Mouse (Mus musculus) gastrocnemius, postnatal 36 days (tissue): Measurements from ENCODE around the gene Fam198b. TPM values are rescaled to one million over a fixed set of nuclear protein-coding genes. Genes with fewer than 3 reads are reported as not detected.

Experiments
- DNase-seq, 2 experiments: peaks; one replicate each; pipeline ENCODE4 v3.0.0; 2022
- intact Hi-C: fragments of 180-260 bp; cut with DNase I; formaldehyde crosslinking; loops from one replicate; pipeline ENCODE4 v1.15.1; 2025
- total RNA-seq, 2 experiments: library from RNA; stranded (reverse); gene quantifications; 2 replicates each; pipeline ENCODE4 v1.2.3; 2021

Fam198b gene
- total RNA-seq, 2 experiments from 2014 or later = 7.6 to 8.4 TPM

- DNase-seq = no peak
- intact Hi-C loops = no loop called here
Observed at GRCm38 (mm10) chr3:79971542-79971941, 87.2 kb downstream of the Fam198b start.

- DNase-seq = no peak
- intact Hi-C loops = no loop called here
Observed at GRCm38 (mm10) chr3:79976786-79977185, 92.5 kb downstream of the Fam198b start.

DNA sequence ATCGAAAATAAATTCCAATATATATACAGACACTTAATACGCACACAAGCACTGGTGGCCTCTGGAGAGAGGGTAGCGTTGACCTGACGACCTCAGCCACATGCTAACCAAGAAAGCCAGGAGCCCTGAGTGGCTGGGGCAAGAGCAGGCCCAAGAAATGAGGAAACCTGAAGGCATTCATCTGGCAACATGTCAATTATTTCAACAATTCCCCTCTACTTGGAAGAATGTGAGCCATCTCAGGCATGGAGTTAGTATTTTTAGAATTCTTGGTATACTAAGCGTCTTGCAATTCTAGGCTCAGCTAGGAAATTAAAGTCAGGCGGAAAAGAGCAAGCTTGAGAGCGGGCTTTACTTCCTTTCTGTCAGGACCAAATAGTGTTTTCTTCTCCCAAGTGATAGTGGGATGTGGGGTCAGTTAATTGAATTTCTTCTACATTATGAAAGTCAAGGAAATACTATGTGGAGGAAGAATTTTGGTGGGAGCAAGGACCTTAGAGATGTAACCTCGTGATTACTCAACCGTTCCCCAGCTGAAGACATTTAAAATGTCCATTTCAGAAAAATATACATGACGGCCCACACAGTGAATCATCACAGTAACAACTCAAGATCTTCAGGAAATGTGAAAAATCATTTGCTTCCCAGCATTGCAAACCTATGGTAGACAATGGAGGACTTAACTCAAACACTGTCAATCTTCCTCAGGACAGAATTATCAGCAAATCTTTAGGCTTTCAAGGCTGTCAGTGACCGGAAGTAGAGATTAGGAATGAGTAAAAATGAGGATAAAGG is 93.5 kb downstream of the Fam198b start:
- DNase-seq = no peak
- intact Hi-C loops = no loop called here

DNA sequence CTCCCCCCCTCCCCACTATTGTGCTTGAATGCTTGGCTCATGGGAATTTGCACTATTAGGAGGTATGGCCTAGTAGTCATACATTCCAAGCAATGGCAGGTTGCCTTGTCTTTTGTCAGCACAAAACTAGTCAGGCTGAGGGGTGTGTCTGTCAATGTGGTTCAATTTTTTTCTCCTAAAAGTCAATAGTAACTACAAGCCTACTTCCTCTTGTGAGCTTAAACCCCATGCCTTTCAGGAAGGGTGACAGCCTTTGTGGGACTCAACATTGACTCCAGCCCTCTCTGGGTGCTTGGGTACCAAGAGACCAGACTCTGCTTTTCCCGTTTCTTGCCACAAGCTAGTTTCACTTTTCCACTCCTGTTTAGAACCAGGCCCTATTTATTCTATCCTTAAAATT is 96.4 kb downstream of the Fam198b start:
- intact Hi-C loops = loop anchor here (10.0 kb wide), 1 partner anchor 74 kb away; no protein-coding TSS in a partner anchor
- no peak for DNase-seq

GRCm38 (mm10) chr3:79983961-79984419 is 99.7 kb downstream of the Fam198b start:
- no peak for DNase-seq
- intact Hi-C loops = loop anchor here (10.0 kb wide), 1 partner anchor 71 kb away; no protein-coding TSS in a partner anchor

DNA sequence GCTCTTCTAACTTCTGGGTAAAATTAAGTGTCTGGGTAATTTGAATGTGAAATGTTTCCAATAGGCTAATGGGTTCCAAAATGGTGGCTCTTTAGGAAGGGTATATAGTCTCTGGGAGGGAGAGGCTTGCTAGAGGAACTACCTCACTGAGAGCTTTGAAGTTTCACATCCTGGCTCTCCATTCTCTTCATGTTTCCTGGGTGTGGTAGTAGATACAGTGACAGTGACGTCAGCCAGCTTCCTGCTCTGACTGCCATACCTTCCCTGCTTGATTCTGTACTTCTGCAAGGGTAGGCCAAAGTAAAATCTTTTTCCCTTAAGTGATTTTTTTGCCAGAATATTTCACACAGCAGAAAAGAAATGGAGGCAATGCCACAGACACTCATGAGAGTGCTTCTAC is 100.2 kb downstream of the Fam198b start:
- intact Hi-C loops = loop anchor here (10.0 kb wide), 1 partner anchor 70 kb away; no protein-coding TSS in a partner anchor
- DNase-seq = no peak

DNA sequence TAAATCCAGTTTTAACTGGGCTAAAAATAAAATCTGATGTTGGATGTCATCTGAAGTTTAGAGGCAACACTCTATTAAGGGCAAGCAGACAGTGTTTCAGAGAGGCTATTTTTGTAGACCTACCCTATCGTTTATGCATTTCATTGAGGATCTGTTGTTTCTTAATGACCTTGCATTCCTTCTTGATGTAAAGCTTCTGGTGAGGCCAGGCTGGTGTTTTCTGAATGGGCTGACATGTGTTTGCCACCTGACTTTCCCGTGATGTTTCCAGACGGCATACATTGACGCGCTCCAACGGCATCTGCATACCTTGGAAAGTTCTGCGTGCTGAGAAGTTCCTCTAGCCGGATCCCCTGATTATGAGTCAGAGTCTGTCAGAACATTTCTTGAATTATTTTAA is 104.9 kb downstream of the Fam198b start:
- no peak for DNase-seq
- intact Hi-C loops = loop anchor here (10.0 kb wide), 1 partner anchor 66 kb away; no protein-coding TSS in a partner anchor

DNA sequence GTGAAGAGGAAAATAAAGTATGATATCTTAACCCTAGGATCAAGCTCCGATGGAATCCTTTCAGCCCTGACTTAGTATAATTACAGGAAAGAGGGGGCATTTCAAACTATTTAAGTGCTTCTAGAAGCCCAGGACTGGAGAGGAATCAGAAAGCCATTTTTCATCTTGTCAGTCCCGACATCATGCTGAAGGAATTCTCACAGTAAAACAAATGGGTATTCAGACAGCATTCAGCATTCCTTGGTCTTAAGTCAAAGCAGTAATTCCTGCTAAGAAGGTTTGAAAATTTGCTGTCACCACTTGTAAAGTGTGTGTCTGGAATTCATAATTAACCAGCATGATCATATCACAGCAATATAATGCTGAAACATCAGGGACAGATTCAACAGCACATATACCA is 105.6 kb downstream of the Fam198b start:
- intact Hi-C loops = loop anchor here (10.0 kb wide), 1 partner anchor 65 kb away; no protein-coding TSS in a partner anchor

GRCm38 (mm10) chr3:79990480-79990879 is 106.1 kb downstream of the Fam198b start:
- DNase-seq = peak in 1 of 2 experiments; percentile 8
- intact Hi-C loops = no loop called here

More for the DNA sequence above, 105.6 kb downstream of the Fam198b start:
- no peak for DNase-seq

- intact Hi-C loops = no loop called here
- DNase-seq = no peak
Observed at GRCm38 (mm10) chr3:79994029-79994539, 109.8 kb downstream of the Fam198b start.

DNA sequence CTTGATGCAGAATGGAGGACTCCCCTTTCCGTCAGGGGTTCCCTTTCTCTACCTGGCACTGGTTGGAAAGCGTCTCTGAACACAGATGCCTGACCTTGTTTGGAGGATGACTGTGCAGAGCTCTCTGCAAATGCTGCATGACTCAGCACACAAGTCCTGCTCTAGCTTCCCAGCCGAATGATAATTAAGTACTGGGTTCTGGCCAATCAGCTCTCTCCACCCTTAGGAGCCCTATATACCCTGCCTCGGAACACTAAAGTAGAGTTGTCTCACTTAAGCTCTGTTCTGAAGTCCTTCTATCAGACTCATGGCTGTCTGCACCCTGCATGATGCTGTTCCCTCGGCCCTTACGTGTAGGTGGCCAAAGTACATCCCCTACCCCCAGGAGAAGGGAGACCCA is 111.4 kb downstream of the Fam198b start:
- intact Hi-C loops = no loop called here
- no peak for DNase-seq

Other genes starting within 250 kb of the Fam198b start
- gene Rxfp1, start 146.7 kb upstream of the Fam198b start, total RNA-seq = not detected
- gene Tmem144, start 31.8 kb upstream of the Fam198b start, total RNA-seq = 1 to 10 TPM; 1.3 TPM